Mouse (Mus musculus) forebrain, embryonic 16.5 days (tissue): ENCODE measurements around the gene Zswim3. TPM values are rescaled to one million over a fixed set of nuclear protein-coding genes. Genes with fewer than 3 reads are reported as not detected.

ENCODE experiments used
- ATAC-seq: fragments of 200-750 bp; cut with Nextera tagmentation; 2 replicates; pipeline ENCODE4 v1.8.0; 2017; ENCODE audit warnings: mild to moderate bottlenecking, moderate library complexity
- H3K27ac ChIP-seq: fragments of 300-500 bp; sonication (generic); 2 replicates; pipeline ENCODE4 v1.5.1; 2014; ENCODE audit warnings: low read length, control low read depth
- H3K27me3 ChIP-seq: fragments of 300-500 bp; sonication (generic); replicated peaks from 2 replicates; pipeline ENCODE4 v1.6.1; 2014; ENCODE audit warnings: low read length; ENCODE audit not compliant: control insufficient read depth, insufficient read depth
- H3K36me3 ChIP-seq: fragments of 300-500 bp; sonication (generic); 2 replicates; pipeline ENCODE4 v1.6.1; 2014; ENCODE audit not compliant: control insufficient read depth, insufficient read depth
- H3K4me1 ChIP-seq: fragments of 300-500 bp; sonication (generic); replicated peaks from 2 replicates; pipeline ENCODE4 v1.6.1; 2014; ENCODE audit warnings: low read length; ENCODE audit not compliant: control insufficient read depth, insufficient read depth
- H3K4me2 ChIP-seq: fragments of 300-500 bp; sonication (generic); 2 replicates; pipeline ENCODE4 v1.6.1; 2014; ENCODE audit warnings: mild to moderate bottlenecking, low read length, control low read depth
- H3K4me3 ChIP-seq: fragments of 300-500 bp; sonication (generic); replicated peaks from 2 replicates; pipeline ENCODE4 v1.5.1; 2014; ENCODE audit warnings: mild to moderate bottlenecking, low read length, control low read depth
- H3K9ac ChIP-seq: fragments of 300-500 bp; sonication (generic); replicated peaks from 2 replicates; pipeline ENCODE4 v1.6.1; 2014; ENCODE audit warnings: low read depth, low read length, control low read depth
- H3K9me3 ChIP-seq: fragments of 300-500 bp; sonication (generic); 2 replicates; pipeline ENCODE4 v1.6.1; 2016; ENCODE audit warnings: low read length; ENCODE audit not compliant: control insufficient read depth
- WGBS: fragments of 180-500 bp; shearing (Covaris S2); extraction: QIAGEN DNeasy Blood & Tissue Kit; methylation state at CpG from one replicate; pipeline ENCODE4 v1.1.7; 2014; 5-methylcytosine and 5-hydroxymethylcytosine counted together
- polyA plus RNA-seq: library from polyadenylated mRNA; unstranded; fragments of >200 nt; fragmentation: Nextera tagmentation; extraction: Ambion mirVana; gene quantifications from 2 replicates; pipeline ENCODE4 v1.2.1, GENCODE M21; 2015

Zswim3 gene
- polyA plus RNA-seq, 1 experiment from 2014 or later, result 15.4 TPM

DNA sequence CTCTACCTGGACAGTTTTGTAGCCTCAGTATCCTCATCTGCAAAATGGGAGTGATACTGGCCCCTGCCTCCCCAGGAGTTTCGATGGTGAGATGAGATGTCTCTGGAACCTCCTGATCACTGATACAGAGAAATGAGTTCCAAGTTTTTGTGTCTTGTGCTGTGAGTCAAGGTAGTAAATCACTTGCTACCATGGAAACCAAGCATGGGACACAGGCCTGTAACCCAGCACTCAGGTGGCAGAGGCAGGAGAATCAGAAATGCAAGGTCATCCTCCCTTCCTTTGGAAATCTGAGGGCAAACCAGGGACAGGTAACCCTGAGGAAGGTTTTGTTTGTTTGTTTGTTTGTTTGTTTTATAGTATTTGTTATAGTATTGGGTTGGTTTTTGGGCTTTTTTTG, 24.2 kb downstream of the Zswim3 start:
- Histone ChIP-seq H3K36me3 (peaks cover 21% of the 10 kb centered on the region; the same call in 1 of the 2 replicates), H3K27me3 (no peaks in the 10 kb centered on the region), H3K4me1 (peaks cover 7% of the 10 kb centered on the region), H3K9me3 (no peaks in the 10 kb centered on the region), H3K4me3 (no peak overlapping the region), H3K27ac (no peak overlapping the region), H3K9ac (no peak overlapping the region), H3K4me2 (no peak overlapping the region)
- 100% methylated on average over 1 of the region's 1 CpGs for WGBS
- ATAC-seq, result no peak

DNA sequence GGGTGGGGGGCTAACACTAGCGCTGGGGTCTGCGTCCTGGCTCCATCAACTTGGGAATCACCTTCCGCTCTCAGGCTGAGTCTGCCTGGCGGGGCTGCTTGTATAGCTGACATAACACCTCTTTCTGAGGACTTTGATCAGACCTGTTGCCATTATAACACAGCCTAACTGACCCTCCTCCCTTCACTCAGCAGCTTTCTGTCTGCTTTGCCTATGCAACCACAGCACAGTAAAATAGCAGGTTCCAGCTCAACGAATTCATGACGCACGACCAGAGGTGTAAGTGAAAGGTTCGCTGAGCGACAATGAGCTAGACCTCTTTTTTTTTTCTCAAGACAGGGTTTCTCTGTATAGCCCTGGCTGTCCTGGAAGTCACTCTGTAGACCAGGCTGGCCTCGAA, 26.1 kb downstream of the Zswim3 start:
- Histone ChIP-seq H3K36me3 (peaks cover 9% of the 10 kb centered on the region; the same call in 1 of the 2 replicates), H3K9ac (no peak overlapping the region), H3K4me1 (peaks cover 20% of the 10 kb centered on the region), H3K27ac (no peak overlapping the region), H3K9me3 (no peaks in the 10 kb centered on the region), H3K27me3 (no peaks in the 10 kb centered on the region), H3K4me3 (no peak overlapping the region), H3K4me2 (no peak overlapping the region)
- WGBS, result 82% methylated on average over 10 of the region's 10 CpGs
- no peak for ATAC-seq

DNA sequence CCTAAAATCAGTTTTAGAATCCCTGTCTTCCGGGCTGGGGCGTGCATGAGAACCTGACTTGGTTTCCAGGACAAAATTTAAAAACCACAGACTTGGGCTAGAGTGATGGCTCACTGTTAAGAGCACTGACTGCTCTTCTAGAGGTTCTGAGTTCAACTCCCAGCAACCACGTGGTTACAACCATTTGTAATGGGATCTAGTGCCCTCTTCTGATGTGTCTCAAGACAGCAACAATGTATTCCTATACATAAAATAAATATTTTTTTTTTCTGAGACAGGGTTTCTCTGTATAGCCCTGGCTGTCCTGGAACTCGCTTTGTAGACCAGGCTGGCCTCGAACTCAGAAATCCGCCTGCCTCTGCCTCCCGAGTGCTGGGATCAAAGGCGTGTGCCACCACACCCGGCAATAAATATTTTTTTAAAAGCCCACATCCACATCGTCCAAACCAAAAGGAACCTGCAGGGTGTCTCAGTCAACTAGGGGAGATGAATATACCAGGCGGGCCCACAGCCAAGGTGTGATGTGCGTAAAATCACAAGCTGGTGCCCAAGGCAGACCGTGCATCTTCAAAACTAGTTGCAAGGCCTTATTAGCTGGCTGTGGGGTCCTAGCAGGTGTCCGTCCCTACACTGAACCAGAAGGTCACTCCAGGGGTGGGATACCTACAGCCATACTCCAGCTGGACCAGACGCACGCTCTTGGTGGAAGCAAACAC, 27.3 kb downstream of the Zswim3 start:
- Histone ChIP-seq H3K27me3 (no peaks in the 10 kb centered on the region), H3K9ac (peak overlapping the region; percentile 86), H3K4me1 (peaks cover 20% of the 10 kb centered on the region), H3K27ac (peak overlapping the region; percentile 82), H3K4me3 (peak overlapping the region; percentile 82), H3K36me3 (peaks cover 8% of the 10 kb centered on the region; the same call in 1 of the 2 replicates), H3K4me2 (peak overlapping the region; percentile 98), H3K9me3 (no peaks in the 10 kb centered on the region)
- WGBS, result 61% methylated on average over 16 of the region's 16 CpGs
- no peak for ATAC-seq

DNA sequence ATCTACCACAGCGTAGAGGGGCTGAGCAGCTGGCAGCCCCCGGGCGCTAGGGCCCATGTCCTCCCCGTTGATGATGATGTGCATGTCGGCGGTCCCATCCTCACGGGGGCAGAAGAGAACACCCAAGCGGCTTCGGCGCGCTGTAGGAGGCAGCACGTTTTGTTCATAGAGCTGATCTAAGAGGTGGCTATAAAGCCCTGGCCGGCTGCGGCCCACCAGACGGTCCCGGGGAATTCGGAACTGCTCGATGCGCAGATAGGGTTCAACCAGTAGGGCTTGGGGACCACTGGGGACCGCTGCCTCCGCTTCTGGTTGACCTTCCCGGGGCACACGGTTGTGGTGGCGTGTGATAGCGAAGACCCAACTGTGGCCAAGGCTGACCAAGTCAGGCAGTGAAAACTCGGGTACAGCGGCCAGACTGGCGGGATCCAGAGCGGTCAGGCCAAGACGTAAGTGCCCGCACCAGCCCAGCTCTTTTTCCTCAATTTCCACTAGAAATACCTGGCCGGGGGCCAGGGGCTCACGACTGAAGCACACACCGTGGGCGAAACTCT, 27.9 kb downstream of the Zswim3 start, which contains the start of gene Ctsa:
TSS of gene Ctsa (plus strand) at position 126 of the 554 bp plus-strand sequence.
- under 1% methylated on average over 35 of the region's 35 CpGs for WGBS

DNA sequence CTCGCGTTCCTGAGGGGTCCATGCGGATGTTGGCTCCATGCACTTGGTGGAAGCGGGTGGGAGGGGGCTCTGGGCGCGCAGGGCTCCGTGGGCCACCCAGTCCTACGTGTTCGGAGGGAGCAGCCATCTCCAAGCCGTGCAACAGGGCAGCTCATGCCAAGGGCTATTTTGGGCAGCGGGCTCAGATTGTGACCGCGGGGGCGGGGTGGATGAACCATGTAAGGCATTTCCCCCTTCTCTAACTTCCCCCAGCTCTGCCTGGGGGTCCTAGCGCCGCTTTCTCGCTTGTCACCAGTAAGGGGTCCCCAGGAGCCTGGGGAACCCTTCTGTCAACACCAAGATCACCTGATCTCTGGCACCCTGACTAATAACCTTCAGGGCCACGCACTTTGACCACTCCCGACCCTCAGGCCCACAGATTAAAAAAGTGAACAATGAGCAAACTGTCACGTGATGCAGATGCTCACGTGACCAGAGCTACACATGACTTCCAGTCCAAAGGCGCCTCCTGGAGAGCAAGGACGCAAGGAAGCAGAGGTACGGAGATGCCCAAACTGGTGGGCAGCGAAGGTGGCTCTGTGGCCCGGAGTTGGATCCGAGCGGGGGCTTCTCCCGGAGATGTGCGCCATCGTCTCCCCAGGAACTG, 28.5 kb downstream of the Zswim3 start, which contains the start of gene Neurl2:
TSS of gene Neurl2 (minus strand) at position 143 of the 646 bp plus-strand sequence.
- H3K36me3 ChIP-seq, result no peaks in the 10 kb centered on the region; the same call in 1 of the 2 replicates
- H3K27ac ChIP-seq, result peak within 1 kb of the TSS; percentile 82
- H3K9ac ChIP-seq, result peak within 1 kb of the TSS; percentile 86
- H3K4me1 ChIP-seq, result peaks cover 20% of the 10 kb centered on the region
- peak within 1 kb of the TSS; percentile 98 for H3K4me2 ChIP-seq
- H3K9me3 ChIP-seq, result no peaks in the 10 kb centered on the region
- peak; percentile 71 for ATAC-seq
- peak within 1 kb of the TSS; percentile 82 for H3K4me3 ChIP-seq
- WGBS, result under 1% methylated on average over 29 of the region's 31 CpGs
- H3K27me3 ChIP-seq, result no peaks in the 10 kb centered on the region

More for the DNA sequence above, 27.9 kb downstream of the Zswim3 start, which contains the start of gene Ctsa:
- Histone ChIP-seq H3K9me3 (no peaks in the 10 kb centered on the region), H3K4me1 (peaks cover 20% of the 10 kb centered on the region), H3K9ac (peak within 1 kb of the TSS; percentile 86), H3K36me3 (peaks cover 4% of the 10 kb centered on the region; the same call in 1 of the 2 replicates), H3K27me3 (no peaks in the 10 kb centered on the region), H3K4me2 (peak within 1 kb of the TSS; percentile 98), H3K27ac (peak within 1 kb of the TSS; percentile 82), H3K4me3 (peak within 1 kb of the TSS; percentile 82)
- peak; percentile 79 for ATAC-seq

DNA sequence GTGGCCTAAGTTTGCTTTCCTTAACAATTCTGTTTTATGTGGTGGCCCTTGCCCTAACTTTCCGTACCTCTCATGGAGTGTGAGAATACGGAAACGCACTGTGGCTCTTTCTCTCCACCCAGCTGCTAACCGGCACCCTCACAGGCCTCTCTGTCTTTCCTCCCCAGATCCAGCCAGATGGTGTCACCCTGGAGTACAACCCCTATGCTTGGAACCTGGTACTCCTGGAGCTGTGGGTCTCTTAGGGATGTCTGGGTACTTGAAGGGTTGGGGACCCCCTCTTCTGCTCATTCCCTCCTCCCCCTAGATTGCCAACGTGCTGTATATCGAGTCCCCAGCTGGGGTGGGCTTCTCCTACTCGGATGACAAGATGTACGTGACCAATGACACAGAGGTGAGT, 29.6 kb downstream of the Zswim3 start:
- H3K9ac ChIP-seq, result peak overlapping the region; percentile 86; the same call in 1 of the 2 replicates

DNA sequence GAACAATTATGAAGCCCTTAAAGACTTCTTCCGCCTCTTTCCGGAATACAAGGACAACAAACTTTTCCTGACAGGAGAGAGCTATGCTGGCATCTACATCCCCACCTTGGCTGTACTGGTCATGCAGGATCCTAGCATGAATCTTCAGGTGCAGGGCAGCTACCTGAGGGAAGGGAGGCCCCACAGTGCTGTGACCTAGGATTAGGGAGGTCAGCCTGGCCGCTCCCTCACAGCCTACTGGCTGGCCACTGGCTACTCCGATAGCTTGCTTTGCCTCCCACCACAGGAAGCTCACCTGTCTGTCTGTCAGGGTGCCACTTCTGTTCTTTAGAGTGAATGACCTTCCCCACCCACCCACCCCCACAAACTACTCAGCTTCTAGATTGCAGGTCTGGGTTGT, 30.3 kb downstream of the Zswim3 start:
- H3K9me3 ChIP-seq, result no peaks in the 10 kb centered on the region
- H3K36me3 ChIP-seq, result peaks cover 2% of the 10 kb centered on the region; the same call in 1 of the 2 replicates
- no peak overlapping the region for H3K9ac ChIP-seq
- peaks cover 20% of the 10 kb centered on the region for H3K4me1 ChIP-seq
- 95% methylated on average over 4 of the region's 4 CpGs for WGBS
- no peaks in the 10 kb centered on the region for H3K27me3 ChIP-seq
- no peak overlapping the region for H3K4me2 ChIP-seq
- no peak overlapping the region for H3K27ac ChIP-seq
- no peak overlapping the region for H3K4me3 ChIP-seq
- ATAC-seq, result no peak

More for the DNA sequence above, 29.6 kb downstream of the Zswim3 start:
- ATAC-seq, result no peak
- Histone ChIP-seq H3K9me3 (no peaks in the 10 kb centered on the region), H3K4me3 (peak overlapping the region; percentile 82), H3K4me2 (peak overlapping the region; percentile 98), H3K27me3 (no peaks in the 10 kb centered on the region), H3K36me3 (peaks cover 1% of the 10 kb centered on the region; the same call in 1 of the 2 replicates), H3K27ac (no peak overlapping the region), H3K4me1 (peaks cover 20% of the 10 kb centered on the region)
- WGBS, result 48% methylated on average over 8 of the region's 8 CpGs

DNA sequence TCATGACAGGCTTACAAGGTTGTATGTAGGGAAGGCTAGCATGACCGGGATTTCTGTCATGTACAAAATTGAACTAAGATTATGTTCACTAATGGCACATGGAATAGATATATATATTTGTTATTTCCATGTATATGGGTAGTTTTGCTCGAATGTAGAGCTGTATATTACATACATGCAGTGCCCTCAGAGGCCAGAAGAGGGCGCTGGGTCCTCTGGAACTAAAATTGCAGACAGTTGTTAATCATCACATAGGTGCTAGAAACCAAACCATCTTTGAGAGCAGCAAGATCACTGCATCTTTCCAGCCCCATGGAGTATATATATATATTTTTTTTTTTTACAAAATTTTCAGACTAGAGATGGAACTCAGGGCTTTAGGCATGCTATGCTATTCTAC, 40.9 kb downstream of the Zswim3 start:
- no peaks in the 10 kb centered on the region for H3K36me3 ChIP-seq
- H3K9me3 ChIP-seq, result no peaks in the 10 kb centered on the region
- ATAC-seq, result no peak
- H3K27me3 ChIP-seq, result no peaks in the 10 kb centered on the region
- H3K9ac ChIP-seq, result no peak overlapping the region
- no peak overlapping the region for H3K4me3 ChIP-seq
- no peaks in the 10 kb centered on the region for H3K4me1 ChIP-seq
- no peak overlapping the region for H3K27ac ChIP-seq
- 52% methylated on average over 3 of the region's 3 CpGs for WGBS
- H3K4me2 ChIP-seq, result no peak overlapping the region

DNA sequence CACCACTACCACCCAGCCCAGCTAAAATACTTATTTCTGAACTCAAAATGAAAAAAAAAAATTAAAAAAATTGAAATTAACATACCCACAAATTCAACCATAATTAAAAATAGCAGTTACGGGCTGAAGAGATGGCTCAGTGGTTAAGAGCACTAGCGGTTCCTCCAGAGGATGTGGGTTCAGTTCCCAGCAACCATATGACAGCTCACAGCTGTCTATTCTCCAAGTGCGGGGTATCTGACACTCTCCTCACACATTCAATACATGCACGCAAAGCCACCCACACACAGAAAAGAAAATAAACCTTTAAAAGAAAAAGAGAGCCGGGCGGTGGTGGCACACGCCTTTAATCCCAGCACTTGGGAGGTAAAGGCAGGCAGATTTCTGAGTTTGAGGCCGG, 45.2 kb downstream of the Zswim3 start:
- Histone ChIP-seq H3K4me1 (no peaks in the 10 kb centered on the region), H3K4me3 (no peak overlapping the region), H3K36me3 (no peaks in the 10 kb centered on the region), H3K27ac (no peak overlapping the region), H3K9me3 (no peaks in the 10 kb centered on the region), H3K4me2 (no peak overlapping the region), H3K9ac (no peak overlapping the region), H3K27me3 (peaks cover 6% of the 10 kb centered on the region; the same call in 1 of the 2 replicates)
- WGBS, result 89% methylated on average over 8 of the region's 8 CpGs
- no peak for ATAC-seq
